Mouse (Mus musculus) mouse trophoblast stem cell (cell line): ENCODE measurements around the gene Klhl30.

Source experiments
- in situ Hi-C, 2 experiments: fragments of 300-500 bp; cut with MseI, MboI; formaldehyde crosslinking; loops; 2 replicates in 1 of 2; 3 replicates in 1 of 2; pipeline ENCODE4 v1.15.1; 2025

The Klhl30 gene

GRCm38 (mm10) chr1:91350841-91351240, at the start of gene Klhl30:
TSS of gene Klhl30 (plus strand) at chr1:91351016.
- in situ Hi-C loops, result no loop called here

- in situ Hi-C loops, result no loop called here
Observed at GRCm38 (mm10) chr1:91301206-91301920, 49.5 kb upstream of the Klhl30 start.

GRCm38 (mm10) chr1:91302021-91302420, 48.8 kb upstream of the Klhl30 start:
- in situ Hi-C loops, result no loop called here

- in situ Hi-C loops, result no loop called here
Observed at GRCm38 (mm10) chr1:91304621-91305020, 46.2 kb upstream of the Klhl30 start.

- in situ Hi-C loops, result no loop called here
Observed at GRCm38 (mm10) chr1:91309366-91310085, 41.3 kb upstream of the Klhl30 start.

- in situ Hi-C loops, result no loop called here
Observed at GRCm38 (mm10) chr1:91312273-91312672, 38.5 kb upstream of the Klhl30 start.

GRCm38 (mm10) chr1:91313251-91313650, 37.6 kb upstream of the Klhl30 start:
- in situ Hi-C loops, result no loop called here

- in situ Hi-C loops, result no loop called here
Observed at GRCm38 (mm10) chr1:91317656-91318055, 33.2 kb upstream of the Klhl30 start.

- in situ Hi-C loops, result no loop called here
Observed at GRCm38 (mm10) chr1:91321760-91322438, 28.9 kb upstream of the Klhl30 start, which contains the start of gene Espnl. TSS of gene Espnl (plus strand) at chr1:91322075.

GRCm38 (mm10) chr1:91324646-91325045, 26.2 kb upstream of the Klhl30 start:
- in situ Hi-C loops, result no loop called here

- in situ Hi-C loops, result no loop called here
Observed at GRCm38 (mm10) chr1:91325488-91326042, 25.3 kb upstream of the Klhl30 start.

GRCm38 (mm10) chr1:91332102-91332501, 18.7 kb upstream of the Klhl30 start:
- in situ Hi-C loops, result no loop called here

- in situ Hi-C loops, result no loop called here
Observed at GRCm38 (mm10) chr1:91333582-91333981, 17.2 kb upstream of the Klhl30 start.

GRCm38 (mm10) chr1:91337355-91337754, 13.5 kb upstream of the Klhl30 start:
- in situ Hi-C loops, result no loop called here

GRCm38 (mm10) chr1:91344001-91344400, 6.8 kb upstream of the Klhl30 start:
- in situ Hi-C loops, result no loop called here

GRCm38 (mm10) chr1:91344921-91345685, 5.7 kb upstream of the Klhl30 start:
- in situ Hi-C loops, result no loop called here

GRCm38 (mm10) chr1:91346892-91347291, 3.9 kb upstream of the Klhl30 start:
- in situ Hi-C loops, result no loop called here

- in situ Hi-C loops, result no loop called here
Observed at GRCm38 (mm10) chr1:91351249-91351648, 433 bp downstream of the Klhl30 start.

GRCm38 (mm10) chr1:91352277-91352676, 1.5 kb downstream of the Klhl30 start:
- in situ Hi-C loops, result no loop called here

- in situ Hi-C loops, result no loop called here
Observed at GRCm38 (mm10) chr1:91356105-91356504, 5.3 kb downstream of the Klhl30 start.

- in situ Hi-C loops, result no loop called here
Observed at GRCm38 (mm10) chr1:91362113-91362512, 11.3 kb downstream of the Klhl30 start.
